Mouse (Mus musculus) left cerebral cortex, adult 11 months (tissue): ENCODE results near the gene Entpd7.

Source experiments
- DNase-seq: peaks from one replicate; pipeline ENCODE4 v3.0.0; 2022; ENCODE audit warnings: low spot score

Entpd7 gene

GRCm38 (mm10) chr19:43674730-43675524 is 14.5 kb upstream of the Entpd7 start, which contains the start of gene Slc25a28:
Gene Slc25a28 (minus strand): TSS chr19:43674881.
- DNase-seq: peak; percentile 100

GRCm38 (mm10) chr19:43675525-43676400 is 13.7 kb upstream of the Entpd7 start:
- DNase-seq: peak; percentile 41

GRCm38 (mm10) chr19:43678467-43679003 is 10.9 kb upstream of the Entpd7 start:
- no peak for DNase-seq

GRCm38 (mm10) chr19:43679474-43679981 is 9.9 kb upstream of the Entpd7 start:
- no peak for DNase-seq

- no peak for DNase-seq
Measured at GRCm38 (mm10) chr19:43681541-43681940, 7.9 kb upstream of the Entpd7 start.

GRCm38 (mm10) chr19:43692815-43693214 is 3.3 kb downstream of the Entpd7 start:
- no peak for DNase-seq

- DNase-seq: no peak
Measured at GRCm38 (mm10) chr19:43695514-43695964, 6.1 kb downstream of the Entpd7 start.

- DNase-seq: no peak
Measured at GRCm38 (mm10) chr19:43697666-43698370, 8.3 kb downstream of the Entpd7 start.

GRCm38 (mm10) chr19:43699021-43699762 is 9.7 kb downstream of the Entpd7 start:
- DNase-seq: no peak

- DNase-seq: no peak
Measured at GRCm38 (mm10) chr19:43699763-43700155, 10.3 kb downstream of the Entpd7 start.

GRCm38 (mm10) chr19:43704211-43704610 is 14.7 kb downstream of the Entpd7 start:
- no peak for DNase-seq

GRCm38 (mm10) chr19:43704787-43705497 is 15.5 kb downstream of the Entpd7 start:
- DNase-seq: no peak

GRCm38 (mm10) chr19:43708206-43708605 is 18.7 kb downstream of the Entpd7 start:
- no peak for DNase-seq

GRCm38 (mm10) chr19:43709317-43709716 is 19.8 kb downstream of the Entpd7 start:
- DNase-seq: no peak

- no peak for DNase-seq
Measured at GRCm38 (mm10) chr19:43711159-43711916, 21.9 kb downstream of the Entpd7 start.

GRCm38 (mm10) chr19:43711971-43712370 is 22.5 kb downstream of the Entpd7 start:
- no peak for DNase-seq

- DNase-seq: no peak
Measured at GRCm38 (mm10) chr19:43720061-43720460, 30.6 kb downstream of the Entpd7 start.

GRCm38 (mm10) chr19:43722891-43723290 is 33.4 kb downstream of the Entpd7 start:
- DNase-seq: no peak

GRCm38 (mm10) chr19:43723501-43723900 is 34.0 kb downstream of the Entpd7 start:
- DNase-seq: no peak

- no peak for DNase-seq
Measured at GRCm38 (mm10) chr19:43724194-43724593, 34.7 kb downstream of the Entpd7 start.
